Mouse (Mus musculus) MN1 (cell line): ENCODE data around the gene Pde7b.

Experiments
- DNase-seq: peaks from one replicate; pipeline ENCODE4 v3.0.0-alpha.2; 2016; ENCODE audit warnings: low spot score

Pde7b gene

DNA sequence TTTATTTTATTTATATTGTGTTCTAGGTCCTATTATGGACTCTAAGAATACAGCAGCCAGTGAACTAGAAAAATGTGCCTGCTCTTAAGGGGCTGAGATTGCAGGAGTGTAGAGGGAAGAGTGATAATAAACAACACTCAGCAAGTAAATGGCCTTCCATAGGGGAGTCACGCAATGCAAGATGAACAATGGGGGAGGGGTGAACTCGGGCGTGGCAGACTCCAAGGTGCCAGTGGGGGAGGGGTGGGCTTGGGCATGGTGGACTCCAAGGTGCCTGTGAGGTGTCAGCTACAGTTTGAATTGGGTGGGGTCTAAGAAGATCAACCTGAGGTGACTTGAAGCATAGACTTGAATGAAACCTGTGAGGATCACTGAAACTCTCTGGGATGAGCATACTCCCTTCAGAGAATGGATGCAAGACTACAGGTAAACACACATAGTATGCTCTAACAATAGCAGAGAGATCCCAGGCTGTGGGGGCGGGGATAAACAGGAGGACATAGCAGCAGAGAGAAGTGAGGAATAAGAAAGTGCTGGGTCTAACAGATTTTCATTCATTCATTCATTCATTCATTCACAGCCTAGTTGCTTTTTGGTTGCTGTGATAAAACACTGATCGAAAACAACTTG is 230.9 kb downstream of the Pde7b start:
- DNase-seq: no peak

DNA sequence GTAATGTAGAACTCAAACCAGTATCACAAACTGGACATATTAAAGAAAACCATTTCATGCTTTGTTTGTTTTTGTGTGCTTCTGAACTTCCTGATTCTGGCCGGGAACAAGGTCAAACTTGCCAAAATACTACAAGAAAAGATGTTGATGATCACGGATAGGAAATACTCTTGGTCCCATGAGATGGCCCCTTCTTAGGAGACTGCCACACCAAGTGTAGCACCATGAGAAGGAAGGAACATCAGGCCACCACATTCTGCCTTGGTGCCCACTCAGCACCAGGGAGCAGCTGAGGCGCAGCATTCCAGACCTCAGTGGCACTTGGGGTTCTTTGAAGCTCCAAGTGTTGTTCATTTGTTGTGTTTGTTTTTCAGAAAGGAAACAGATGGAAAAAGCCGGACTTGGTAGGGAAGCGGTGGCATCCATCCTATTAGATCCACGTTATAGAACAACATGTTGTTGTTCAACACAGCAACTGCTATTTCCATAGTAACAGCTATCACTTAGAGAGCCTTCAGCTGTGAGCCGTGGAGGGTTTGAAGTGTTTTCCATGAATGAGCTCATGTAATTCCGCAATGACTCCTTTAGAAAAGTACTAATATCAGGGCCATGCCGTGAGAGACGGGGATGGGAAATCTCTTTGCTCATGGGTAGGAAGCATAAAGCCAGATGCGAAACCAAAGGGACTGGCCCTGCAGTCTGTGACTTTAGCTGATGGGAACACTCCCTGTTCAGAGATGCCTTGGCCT is 232.5 kb downstream of the Pde7b start:
- no peak for DNase-seq

DNA sequence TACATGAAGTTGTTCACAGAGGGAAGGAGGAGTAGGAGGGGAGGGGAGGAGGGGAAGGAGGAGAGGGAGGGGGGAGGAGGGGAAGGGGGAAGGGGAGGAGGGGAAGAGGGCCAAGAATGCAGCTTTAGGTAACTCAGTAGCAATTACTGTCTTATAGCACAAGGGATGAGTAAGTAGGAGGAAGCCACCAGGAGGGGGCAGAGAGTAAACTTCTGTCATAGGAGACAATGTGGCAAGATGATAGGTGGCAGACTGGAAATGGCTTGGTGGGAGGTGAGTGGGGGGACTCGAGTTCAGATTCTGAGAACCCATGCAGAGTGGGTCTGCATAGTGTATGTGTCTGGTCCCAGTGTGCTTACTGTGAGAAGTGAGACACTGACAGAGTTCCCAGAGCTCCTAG is 234.1 kb downstream of the Pde7b start:
- DNase-seq: no peak

DNA sequence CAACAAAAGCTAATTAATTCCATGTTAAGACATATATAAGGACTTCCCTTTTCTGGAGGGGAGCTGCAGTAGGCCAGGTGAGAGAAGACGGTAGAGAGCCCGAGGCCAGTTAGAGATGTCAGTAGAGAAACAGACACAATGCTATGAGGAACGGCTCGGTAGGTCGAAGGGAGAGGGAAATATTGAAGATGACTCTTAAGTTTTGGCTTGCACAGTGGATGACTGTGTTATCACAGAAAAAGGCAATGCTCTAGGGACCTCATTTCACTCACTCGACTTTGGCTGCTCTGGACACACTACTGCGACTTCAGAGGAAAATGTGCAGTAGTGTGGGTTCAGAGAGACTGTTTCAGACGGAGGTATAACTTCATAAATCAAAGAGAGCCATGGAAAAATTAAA is 234.6 kb downstream of the Pde7b start:
- DNase-seq: no peak

DNA sequence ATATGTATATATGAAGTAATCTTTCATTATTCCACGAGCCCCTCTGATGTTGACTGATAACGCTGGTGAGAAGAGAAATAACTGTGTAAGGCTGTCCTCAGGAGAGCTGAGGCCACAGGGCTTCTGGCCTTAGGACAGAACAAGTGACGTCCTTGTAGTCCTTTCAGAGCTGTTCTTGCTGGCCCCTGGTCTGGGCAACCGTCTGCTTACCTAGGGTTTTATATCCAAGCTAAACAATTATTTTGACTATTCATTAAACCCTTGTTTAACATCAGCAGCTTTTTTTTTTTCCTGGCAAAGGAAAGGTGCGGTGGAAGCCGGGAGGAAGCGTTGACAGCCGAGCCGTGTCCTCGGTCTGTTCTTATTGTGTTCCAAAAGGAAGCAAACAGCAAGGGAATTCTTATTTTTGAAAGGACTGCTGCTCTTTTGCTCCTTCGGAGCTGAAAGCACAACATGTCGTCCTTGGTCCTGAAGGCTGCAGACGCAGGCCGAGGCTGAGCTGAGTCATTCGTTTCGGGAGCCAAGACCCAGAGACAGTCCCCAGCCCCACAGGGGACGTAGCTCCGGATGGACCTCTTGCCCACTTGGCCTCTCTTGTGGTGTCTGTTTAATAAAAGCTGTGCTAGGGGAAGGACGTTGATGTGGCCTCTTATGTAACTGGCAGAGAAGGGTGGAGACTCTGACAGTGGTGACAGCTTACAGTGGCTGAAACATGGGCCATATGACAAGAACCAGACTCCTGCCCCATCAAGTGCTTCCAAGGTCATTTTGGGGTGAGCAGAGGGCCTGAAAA is 238.2 kb downstream of the Pde7b start:
- no peak for DNase-seq

DNA sequence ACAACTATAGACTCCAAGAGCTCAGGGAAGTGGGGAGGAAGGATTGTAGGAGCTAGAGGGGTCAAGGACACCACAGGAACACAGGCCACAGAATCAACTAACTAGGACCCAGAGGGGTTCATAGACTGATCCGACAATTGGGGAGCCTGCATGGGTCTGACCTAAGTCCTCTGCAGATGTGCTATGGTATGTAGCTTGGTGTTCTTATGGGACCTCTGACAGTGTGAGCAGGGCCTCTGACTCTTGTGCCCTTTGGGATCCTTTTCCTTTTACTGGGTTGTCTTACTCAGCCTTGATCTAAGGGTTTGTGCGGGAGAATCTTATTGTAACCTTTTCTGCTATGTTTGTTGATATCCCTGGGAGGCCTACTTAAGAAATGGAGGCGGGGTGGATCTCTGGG is 239.1 kb downstream of the Pde7b start:
- DNase-seq: no peak

DNA sequence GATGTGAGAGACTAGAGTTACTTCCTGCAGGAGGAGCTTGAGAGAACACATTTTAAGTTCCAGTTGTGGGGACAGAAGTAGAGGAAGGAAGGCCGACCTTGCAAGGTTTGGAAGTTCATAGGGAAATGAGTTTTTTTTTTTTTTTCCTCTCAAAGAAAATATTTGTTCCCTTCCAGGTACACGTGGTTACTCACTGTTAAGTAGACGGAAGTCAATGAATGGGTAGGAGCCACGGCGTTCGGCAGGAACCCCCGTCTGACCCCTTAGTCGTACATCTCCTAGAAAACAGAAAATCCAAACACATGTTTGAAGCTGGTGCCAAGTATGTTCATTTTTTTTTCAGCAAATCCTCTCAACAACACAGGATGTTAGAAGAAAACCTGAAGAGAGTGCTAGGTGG is 245.4 kb downstream of the Pde7b start:
- no peak for DNase-seq

DNA sequence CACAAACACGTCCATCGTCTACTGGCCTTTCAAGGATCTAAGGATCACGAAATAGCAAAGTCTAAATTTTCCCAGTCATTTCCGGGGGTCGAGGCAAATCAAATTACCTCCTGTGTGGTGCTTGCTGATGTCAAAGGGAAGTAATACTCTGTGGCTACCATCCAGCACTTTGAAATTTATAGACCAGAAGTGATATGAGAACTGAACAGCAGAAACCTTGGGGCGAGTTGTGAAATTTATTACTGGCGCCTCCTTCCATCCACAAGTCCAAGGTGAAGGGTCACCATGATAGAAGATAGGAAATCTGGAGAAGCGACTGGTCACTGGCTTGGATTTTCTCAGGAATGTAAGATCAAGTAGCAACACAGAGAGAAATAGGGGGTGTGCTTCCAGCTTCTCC is 246.4 kb downstream of the Pde7b start:
- DNase-seq: no peak

DNA sequence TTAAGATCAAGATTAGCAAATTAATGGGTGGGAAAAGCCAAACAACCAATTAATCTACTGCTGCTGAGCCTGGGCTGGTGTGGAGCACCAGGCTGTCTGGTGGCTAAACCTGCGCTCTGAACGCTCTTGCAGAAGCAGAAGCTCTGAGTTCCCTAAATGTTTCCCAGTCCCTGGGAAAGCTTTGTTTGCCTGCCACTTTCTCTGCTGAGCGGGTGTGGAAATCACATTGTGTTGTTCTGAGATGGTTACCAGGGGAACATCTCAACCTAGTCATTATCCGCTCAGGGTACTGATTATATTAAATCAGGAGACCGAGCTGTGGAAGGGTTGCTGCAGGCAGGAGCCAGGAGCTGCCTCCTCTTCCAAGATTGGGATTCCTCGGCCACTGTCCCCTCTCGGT is 250.0 kb downstream of the Pde7b start:
- DNase-seq: peak; percentile 19

DNA sequence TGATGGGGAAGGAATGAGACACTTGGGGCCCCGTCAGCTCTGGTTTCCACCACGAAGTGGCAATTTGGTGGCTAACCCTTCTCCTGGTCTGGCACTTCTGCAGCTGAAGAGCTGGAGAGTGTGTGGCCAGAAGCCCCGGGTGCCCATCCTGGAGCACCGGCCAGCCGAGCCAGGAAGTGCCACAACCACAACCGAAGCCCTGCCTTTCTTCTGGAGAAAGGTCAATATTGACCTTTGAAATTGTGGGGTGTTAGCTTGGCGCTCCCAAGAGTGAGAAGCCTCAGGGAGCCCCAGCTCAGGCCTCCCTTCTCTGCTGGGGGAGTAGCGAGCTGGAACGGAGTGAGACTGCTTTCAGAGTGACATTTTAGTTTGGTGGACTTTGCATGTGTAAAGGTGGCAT is 250.8 kb downstream of the Pde7b start:
- DNase-seq: no peak

DNA sequence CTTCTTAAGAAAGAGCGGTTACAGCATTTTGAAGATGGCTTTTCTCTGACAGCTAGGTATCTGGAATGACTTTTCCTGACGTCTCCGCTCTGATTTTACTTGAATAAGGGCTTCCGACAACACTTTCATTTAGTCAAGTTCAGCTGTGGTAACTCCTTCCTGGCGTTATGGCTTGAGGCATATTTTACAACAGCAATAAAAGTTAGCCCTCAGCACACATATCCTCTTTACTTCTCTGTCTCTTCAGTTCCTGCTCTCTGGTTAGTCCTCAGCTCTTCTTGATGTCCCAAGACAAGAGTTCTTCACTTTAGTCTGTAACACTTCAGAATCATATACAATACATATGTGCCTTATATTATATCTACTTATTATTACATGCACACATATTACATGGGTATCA is 251.4 kb downstream of the Pde7b start:
- DNase-seq: no peak

DNA sequence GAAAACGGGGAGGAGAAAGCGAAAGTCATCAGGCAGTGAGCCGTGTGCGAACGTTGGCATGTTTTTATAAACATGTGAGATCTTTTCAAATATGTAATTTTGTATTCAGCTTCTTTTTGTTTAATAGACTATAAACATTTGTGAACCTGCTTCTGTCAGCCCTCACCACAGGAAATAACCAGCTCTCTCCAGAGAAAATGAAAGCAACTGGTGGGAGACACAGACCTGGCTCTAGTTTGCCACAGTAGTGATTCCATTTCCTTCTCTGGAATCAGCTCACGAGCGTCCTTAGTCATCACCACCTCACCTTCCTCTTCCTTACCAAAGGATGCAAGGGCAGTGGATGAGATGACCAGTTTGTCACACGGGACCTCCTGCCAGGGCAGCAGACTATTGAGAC is 252.9 kb downstream of the Pde7b start:
- DNase-seq: no peak

DNA sequence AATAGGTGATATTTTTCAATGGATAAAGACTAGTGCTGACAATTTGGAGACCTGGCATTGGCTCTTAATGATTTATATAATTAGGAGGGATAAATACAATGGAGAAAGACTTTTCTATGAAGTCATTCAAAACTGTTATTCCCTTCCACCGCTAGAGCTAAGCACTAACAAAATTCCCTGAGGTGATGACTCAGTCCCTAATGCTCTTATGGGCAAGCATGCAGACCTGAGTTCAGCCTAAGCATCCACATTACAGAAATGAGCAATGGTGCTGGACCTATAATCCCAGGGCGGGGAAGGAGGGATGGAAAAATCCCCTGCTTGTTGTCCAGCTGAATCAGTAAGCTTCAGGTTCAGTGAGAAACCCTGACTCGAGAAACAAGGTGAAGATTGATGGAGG is 260.2 kb downstream of the Pde7b start:
- DNase-seq: peak; percentile 28

DNA sequence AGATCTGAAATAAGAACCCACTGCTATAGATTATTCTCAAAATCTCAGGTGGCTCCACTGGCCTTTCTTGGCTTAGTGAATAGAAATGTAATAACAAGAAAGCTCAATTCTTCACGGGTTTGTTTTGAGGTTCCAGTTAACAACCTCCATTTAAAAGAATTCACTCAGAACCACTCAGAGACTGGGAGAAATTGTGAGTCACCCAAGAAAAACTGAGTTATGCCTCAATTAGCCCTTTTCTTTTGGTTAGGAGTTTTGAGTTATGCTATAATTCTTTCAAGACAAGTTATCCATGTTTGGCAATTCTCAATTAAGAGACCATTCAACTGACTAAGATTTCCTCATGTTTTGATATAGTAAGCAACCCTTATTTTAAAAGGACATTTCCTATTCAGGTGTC is 260.9 kb downstream of the Pde7b start:
- DNase-seq: no peak

DNA sequence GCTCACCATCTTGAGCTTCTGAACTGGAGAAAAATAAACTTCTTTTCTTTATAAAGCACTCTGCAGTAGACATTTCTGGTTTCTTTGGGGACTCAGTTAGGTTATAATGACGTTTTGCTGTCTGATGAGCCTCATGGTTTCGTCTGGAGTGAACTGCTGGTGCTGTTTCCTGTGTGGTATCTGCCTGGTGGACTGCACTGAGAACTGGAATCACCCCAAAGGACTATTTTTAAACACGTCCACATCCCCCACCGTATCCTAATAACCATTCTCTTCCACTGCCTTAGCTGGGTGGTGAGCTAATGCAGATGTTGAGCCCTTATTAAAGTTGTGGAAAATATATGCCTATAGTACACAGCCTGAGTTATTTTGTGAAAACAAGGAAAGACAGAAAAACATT is 262.3 kb downstream of the Pde7b start:
- DNase-seq: no peak

DNA sequence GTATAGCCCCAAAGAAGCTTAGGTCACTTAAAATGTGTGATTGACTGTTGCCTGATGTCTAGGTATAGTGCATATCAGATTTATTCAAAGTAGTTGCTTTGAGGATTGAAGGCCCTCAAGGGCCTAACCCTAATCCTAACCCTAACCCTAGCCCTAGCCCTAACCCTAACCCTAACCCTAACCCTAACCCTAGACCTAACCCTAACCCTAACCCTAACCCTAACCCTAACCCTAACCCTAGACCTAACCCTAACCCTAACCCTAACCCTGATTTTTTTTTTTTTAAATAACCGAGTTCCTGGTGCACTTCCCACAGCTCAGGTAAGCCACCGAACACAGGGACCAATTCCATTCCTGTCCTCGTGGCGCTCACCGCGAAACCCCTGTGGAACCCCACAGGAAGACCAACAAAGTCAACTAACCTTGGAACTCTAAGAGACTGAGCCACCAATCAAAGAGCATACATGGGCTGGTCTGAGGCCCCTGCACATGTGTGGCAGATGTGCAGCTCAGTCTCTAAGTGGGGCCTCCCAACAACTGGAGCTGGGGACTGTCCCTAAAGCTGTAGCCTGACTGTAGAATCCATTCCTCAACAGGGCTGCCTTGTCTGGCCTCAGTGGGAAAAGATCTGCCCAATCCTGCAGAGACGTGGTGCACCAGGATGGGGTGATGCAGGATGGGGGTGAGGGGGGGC is 265.1 kb downstream of the Pde7b start:
- no peak for DNase-seq

DNA sequence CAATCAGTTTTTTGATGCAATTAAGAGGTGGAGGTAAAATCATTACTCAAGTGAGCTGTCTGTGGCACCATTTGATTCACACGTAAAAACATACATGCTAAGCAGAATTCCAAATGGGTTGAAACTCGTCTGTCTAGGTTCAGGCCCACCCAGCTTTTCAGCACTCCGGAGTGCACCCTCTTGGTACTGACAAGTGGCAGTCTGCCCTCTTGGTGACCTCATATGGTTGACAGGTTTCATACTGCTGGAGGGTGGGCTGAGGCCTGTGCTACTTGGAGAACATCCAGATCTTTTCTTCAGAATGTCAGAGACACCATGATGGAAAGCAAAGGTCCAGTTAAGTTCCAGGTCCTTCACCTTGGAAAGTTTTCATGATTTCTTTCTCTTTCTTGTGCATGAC is 265.7 kb downstream of the Pde7b start:
- no peak for DNase-seq

DNA sequence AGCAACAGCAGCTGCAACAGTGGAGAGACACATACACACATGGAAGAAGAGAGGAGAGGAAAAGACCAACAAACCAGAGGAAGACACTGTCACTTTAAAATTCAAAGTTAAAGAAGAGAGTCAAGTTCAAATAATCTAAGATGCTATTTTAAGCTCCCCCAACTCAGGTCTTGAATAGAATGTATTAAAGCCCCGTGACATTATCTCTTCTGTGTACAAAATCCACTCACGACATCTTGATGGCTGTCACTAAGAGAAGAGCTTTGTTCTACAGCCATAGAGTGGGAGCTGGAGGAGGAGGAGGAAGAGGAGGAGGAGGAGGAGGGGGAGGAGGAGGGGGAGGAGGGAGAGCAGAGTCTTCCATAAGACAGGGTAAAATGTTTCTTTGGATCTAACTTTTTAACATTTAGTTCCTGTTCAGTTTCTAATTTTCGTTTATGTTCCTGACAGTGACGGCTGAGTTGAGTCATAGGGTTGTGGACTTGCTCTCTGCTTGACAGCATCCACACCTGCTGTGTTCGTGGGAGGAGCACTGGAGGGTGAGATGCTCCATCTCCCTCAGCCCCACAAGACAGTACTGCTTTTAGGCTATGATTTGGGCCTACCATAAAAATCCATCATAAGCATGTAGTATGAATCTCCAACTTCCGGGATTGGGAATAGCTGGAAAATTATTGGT is 270.4 kb downstream of the Pde7b start:
- no peak for DNase-seq

DNA sequence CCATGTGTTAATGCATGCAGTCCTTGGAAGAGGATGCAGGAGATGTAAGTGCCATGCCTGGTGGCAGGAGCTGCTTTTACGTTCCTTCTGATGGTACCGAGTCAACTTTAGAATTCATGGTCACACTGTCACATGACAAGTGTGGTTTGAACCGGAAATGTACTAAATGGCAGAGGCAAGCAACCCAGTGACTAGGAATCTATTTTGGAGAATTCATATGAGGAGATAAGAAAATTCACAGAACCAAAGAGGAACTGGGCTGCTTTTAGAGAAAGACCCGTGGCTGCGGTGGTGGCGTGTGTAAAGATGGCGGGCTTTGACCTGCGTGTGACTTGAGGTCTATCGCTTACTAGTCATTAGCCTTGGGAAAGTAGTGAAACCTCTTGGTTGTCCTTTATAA is 287.4 kb downstream of the Pde7b start:
- no peak for DNase-seq

DNA sequence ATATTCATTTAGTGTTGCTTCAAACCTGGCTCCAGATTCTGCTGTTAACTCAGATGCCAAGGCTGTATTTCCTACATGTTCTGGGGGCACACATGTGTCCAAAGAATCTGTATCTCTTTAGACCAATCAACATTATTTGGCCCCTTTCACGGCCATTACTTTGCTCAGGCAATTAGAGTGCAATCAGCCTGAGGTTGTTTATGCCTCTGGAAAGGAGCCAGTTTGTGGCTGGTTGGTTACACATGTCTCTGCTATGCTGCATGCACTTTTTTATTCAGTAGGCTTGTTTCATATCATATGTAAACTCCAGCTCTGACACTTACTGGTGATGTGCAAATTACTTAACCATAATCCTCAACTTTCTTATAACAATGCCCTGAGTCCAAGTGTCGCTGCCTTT is 287.9 kb downstream of the Pde7b start:
- DNase-seq: no peak

DNA sequence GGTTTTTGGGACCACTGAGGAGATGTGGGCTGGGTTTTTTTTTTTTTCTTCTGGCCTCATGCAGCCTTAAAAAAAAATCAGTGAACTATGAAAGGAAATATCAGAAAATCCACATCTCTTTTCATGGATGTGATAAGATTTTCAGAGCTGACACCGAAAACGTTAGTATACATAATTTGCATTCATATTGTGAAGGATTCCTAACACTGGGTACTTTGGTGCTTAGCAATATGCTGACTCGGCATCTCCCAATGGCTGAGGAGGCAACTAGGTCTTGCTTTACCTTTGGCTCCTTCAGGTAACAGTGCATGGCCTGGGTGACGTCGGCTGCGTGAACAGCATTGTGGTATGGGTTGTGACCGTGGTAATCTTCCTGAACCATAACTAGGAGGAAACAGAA is 289.0 kb downstream of the Pde7b start:
- DNase-seq: no peak

DNA sequence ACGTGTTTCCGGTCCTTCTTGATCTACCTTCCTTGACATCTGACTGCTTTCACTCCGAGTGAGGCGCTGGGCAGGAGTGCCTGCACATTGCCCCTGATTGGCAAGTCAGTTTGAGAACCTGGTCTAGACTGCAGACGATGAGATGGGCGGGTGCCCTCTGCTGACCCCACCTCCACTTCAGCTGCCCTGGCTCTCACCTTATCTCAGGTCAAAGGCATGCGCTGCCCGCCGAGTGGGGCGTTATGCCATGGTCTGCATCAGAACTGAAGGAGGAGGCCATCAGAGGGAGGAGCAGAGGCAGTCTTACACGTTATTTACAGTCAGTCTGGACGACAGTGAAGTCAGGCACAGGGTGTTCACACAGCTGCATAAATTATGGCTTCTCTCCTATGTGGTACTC is 293.5 kb downstream of the Pde7b start:
- DNase-seq: no peak
